Mouse (Mus musculus) myocyte (in vitro differentiated cells): ENCODE measurements around the gene Ccp110.

Experiments
- POLR2A ChIP-seq: IDR thresholded peaks from one replicate; pipeline ENCODE4 v1.6.1; 2011; ENCODE audit warnings: low read depth, mild to moderate bottlenecking, control low read depth, moderate library complexity; ENCODE audit not compliant: insufficient read length
- USF1 ChIP-seq: IDR thresholded peaks from one replicate; pipeline ENCODE4 v1.6.1; 2011; ENCODE audit warnings: low read depth, mild to moderate bottlenecking, control low read depth, moderate library complexity

DNA sequence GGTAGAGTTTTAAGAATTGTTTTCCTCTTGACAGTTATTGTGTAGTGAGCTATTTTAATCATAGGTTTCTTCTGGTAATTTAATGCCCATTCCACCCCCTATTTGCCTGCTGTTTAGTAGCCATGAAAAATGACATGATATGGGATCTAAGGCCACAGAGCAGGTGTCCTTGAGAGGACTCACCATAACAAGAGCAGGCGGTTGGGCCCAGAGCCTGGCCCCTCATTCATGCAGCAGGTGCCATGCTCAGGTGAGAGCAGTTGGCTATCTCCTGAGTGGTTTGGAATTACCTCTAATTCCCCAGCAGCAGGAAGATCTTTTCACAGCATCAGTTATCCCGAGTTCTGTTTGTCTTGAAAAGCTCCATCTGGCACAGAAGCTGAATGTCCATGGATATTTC lies 13.1 kb downstream of the Ccp110 start:
- TF ChIP-seq POLR2A (no peak), USF1 (no peak)
